Mouse (Mus musculus): ENCODE results near the gene Kiss1.

DNA sequence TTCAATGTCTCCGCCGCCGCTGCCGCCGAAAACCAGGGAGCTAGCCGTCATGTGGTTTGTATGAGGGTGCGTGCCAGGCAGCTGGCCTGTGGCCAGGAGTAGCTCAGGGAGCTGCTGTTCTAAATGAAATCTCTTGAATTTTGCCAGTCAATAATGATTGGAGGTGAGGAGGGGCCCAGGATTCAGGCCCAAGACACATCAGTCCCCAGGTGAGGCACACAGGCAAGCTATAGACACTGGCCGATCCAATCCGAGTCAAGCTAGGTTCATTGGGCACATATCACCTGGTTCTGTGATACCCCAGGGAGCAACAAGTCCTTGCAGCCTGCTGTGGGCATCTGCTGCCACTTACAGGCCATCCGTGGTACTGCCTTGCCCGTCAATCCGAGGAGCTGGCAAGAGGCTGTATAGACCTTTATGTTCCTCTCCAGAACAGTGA lies 31.7 kb downstream of the Kiss1 start:
- TF ChIP-seq POLR2A (IDR thresholded peaks at IDR 0.05; ENCODE audit: borderline replicate concordance, control insufficient read depth, low read depth, low read length) (no peak), CTCF (IDR thresholded peaks at IDR 0.05; ENCODE audit: control insufficient read depth, insufficient read depth, low read length) (peak; percentile 87)

All from bone marrow, adult 2 months (tissue).